Mouse (Mus musculus) spleen, postnatal 36 days (tissue): Measurements from ENCODE around the gene Foxd2.

Experiments
- DNase-seq, 2 experiments: peaks; one replicate each; pipeline ENCODE4 v3.0.0; 2022; ENCODE audit warnings: low spot score in 2 of 2, mixed read lengths in 1 of 2

The Foxd2 gene

DNA sequence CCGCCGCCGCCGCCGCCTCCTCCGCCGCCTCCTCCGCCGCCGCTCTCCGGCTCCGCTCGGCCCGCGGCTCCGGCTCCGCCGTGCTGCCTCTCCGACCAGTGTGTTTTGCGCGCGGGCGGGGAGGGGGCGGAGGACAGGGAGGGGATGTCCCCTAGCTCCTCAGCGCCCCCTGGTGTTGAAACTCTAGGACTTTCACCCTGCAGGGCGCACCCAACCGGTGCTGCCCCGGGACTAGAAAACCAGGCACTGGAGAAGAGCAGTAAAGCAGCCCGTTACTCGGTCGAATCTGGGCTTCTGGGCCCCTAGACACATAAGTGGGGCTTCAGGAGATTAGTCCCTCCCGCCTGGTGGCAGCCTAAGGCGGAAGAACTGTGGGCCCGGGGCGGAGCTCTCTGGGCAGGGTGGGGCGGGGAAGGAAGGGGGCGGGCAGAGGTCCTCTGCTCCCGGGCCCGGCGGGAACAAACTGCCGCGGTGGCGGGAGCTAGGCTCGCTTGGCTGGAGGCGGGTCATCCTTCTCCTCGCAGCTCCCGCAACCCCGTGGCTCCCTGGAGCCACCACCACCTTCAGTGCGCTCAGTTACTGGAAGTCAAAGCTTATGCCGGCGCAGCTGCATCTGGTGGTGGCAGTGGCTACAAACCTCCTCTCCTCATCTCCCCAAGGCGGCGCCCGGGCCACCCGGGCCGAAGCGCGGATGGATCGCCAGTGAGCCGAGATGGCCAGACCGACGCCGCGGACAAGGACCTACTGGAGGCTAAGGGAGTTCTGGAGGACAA lies at the start of gene Foxd2:
Gene Foxd2, minus strand, starts transcription at position 45 of the 773 bp plus-strand sequence.
- peak; percentile 87 to 89 for DNase-seq

DNA sequence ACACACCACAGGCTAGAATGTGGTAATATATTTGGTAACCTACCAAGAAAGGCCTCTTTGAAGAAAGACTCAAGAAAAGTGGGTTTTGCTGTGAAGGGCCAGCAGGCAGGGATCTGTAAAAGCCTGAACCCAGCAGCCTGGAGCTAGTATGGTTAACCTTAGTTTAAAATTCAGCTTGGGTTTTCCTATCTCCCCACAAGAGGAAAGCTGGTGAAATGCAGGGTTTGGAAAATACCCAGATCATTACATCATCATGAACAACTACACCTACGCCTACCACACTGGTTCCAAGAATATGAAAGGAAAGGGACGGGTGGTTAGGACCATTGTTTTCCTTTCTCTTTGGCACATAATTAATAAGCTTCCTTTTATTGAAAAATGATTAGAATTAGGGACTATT lies 49.6 kb upstream of the Foxd2 start:
- no peak for DNase-seq

DNA sequence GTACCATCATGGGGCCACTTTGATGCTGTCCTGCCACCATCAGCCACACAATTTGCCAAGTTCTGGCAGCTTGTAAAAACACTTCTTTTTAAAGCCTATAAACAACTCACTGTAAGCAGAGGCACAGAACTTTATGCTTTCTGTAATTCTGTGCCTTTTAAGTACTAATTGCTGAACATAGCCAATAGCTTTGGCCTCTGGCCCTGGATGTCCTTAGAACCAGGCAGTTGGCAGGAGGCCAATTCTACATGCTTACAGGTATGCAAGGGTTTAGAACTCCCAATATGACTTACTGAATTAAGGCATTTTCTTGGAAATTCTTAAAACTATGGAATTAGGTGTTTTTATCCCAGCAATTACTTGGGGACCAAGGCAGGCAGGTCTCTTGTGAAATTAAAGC lies 48.7 kb upstream of the Foxd2 start:
- no peak for DNase-seq

DNA sequence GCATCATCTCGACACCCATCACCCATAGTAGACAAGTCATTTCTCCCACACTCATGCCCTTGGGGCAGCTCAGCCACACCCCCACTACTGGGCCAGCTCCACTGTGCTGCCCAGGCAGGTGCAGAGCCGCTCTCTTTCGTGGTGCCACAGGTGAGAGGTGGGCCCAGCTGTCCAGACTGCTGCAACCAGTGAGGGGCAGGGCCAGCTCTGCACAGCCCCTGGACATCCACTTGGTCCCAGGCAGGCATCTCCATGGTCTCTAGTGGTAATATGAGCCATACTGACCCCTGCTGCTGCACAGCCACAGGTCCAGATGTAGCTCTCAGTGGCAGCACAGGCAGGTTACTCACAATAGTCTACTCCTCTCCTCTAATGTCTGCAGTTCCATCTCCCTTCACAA lies 44.5 kb upstream of the Foxd2 start:
- DNase-seq, result no peak

DNA sequence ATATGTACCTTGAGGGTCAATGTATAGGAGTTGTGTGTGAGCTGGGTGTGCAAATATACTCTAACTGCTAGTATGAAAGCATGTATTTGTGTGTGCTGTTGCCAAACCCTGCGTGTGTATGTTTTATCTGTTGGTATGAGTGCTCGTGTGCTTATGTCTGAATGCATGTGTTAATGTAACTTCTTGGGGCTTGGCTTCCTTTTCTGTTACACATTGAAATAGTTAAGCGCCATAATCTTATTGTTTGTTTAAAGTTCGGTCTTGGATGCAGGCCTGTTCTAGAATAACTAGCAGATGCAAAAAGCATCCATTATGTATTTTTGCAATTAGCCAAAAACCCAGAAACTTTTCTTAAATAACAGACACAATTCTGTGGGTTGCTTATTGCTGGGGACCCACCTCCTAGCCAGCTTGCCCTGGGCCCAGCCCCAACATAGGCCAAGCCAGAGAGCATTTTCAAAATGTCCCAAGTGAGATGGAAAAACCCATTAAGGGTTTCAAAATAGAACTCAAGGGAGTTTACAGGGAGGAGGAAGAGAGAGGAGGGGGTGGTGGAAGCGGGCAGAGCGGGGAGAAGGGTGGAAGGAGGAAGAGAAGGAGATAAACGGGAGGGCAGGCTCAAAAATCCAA lies 39.3 kb upstream of the Foxd2 start:
- DNase-seq, result no peak

DNA sequence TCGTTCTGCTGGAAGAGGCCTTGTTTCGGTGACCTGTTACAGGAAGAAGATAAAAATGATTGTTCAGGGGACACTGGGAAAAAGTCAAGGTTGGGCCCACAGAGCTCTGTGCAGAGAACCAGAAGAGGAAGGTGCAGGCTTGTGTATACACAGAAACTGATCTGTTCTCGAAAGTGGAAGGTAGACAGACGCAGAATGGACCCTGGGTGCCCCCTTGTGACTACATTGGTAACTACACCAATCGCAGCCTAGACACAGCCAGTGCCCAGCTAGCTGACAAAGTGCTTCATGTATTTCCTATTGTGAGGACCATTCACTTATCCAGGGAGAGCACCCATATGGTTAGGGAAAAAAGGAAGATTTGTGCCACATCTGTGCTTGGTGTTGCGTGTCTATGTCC lies 38.7 kb upstream of the Foxd2 start:
- DNase-seq, result peak; percentile 58 to 65

DNA sequence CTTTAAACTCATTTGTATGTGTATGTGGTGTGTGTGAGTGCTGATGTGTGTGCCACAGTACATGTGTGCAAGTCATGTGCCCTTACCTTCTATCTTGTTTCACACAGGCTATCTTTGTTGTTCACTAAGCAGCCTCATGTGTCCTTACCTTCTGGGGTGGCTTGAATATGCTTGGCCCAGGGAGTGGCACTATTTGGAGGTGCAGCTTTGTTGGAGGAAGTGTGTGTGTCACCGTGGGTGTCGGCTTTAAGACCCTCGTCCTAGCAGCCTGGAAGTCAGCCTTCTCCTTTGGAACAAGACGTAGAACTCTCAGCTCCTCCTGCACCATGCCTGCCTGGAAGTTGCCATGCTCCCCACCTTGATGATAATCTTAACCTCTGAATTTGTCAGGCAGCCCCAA lies 37.7 kb upstream of the Foxd2 start:
- no peak for DNase-seq

DNA sequence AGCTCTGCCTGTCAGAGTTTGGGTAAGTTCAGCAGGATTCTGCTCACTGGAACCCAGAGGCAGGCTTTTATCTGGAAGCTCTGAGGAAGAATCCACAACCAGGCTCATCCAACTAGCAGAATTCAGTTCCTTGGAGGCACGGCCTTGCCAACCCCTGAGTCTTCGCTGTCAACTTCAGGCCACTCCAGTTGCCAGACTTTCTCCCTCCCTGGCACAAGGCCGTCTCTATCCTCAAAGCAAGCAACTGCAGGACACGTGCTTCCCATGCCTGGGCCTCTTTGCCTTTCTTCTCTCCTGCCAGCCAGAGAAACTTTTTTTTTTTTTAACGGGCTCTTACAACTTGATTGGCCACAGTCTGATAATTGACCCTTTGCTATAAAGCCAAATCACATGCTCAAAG lies 36.3 kb upstream of the Foxd2 start:
- DNase-seq, result no peak

DNA sequence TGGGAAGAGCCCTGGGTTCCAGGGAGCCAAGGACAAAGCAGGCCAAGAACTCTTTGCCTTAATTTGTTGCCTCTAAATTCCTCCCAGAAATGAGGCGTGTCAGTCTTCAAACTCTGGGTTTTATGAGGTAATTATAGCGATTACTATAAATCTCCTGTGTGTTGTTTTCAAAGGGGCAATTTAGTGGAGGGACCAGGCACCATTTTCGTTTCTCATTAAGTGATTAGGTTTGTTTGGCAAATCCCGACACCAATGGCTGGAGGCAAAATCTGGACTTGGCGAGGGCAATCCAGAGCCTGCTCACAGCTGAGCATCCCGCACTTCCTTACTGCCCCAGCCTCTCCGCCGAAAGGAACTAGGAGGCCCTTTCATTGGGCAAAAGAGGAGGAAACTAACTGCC lies 33.9 kb upstream of the Foxd2 start:
- DNase-seq, result no peak

DNA sequence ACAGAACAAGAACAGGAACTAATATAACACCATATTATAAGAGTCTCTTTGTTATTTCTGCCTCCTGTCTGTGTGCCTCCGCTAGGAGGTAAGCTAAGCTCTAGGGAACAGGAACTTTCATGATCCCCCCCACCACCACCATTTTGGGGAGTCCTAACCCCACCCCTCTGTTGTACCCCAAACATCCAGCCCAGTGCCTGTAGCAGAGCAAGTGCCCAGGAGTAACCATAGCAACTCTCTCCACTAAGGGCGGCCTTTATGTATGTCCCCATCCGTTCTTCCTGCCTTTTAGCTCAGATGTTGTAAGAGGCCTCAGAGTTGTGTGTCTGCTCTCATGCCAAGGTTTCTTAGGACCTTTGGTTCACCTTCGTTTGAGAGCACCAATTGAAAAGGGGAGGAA lies 33.4 kb upstream of the Foxd2 start:
- no peak for DNase-seq

DNA sequence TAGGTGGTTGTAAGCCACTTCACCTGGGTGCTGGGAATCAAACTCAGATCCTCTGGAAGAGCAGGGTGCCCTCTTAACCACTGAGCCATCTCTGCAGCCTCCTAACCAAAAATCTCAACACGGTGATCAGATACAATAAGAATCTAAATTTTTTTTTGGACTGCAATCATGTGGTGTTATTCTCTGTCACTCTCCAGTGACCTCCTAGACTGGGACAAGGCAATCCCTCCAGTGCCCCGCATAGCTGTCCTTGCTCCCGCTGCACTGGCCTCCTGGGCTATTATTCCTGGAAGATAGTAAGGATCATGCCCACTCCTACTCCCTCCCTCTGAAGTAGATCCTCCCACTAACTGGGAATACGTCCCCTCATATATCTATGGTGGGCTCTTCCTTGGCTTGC lies 32.6 kb upstream of the Foxd2 start:
- no peak for DNase-seq

DNA sequence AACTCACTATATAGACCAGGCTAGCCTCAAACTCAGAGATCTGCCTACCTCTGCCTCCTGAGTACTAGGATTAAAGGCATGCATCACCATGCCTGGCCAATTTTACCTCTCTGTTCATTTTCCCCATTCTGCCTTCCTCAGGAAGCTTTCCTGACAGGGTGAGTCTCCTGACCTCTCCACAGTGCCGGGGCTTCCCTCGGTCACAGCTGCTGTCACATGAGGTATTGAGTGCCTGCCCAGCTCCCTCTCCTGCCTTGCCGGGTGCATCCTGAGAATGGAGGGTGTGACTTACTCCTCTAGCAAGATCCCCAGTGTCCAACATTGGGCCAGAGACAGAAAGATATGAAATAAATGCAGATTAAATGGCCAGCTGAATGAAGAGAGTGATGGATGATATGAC lies 29.6 kb upstream of the Foxd2 start:
- DNase-seq, result no peak

DNA sequence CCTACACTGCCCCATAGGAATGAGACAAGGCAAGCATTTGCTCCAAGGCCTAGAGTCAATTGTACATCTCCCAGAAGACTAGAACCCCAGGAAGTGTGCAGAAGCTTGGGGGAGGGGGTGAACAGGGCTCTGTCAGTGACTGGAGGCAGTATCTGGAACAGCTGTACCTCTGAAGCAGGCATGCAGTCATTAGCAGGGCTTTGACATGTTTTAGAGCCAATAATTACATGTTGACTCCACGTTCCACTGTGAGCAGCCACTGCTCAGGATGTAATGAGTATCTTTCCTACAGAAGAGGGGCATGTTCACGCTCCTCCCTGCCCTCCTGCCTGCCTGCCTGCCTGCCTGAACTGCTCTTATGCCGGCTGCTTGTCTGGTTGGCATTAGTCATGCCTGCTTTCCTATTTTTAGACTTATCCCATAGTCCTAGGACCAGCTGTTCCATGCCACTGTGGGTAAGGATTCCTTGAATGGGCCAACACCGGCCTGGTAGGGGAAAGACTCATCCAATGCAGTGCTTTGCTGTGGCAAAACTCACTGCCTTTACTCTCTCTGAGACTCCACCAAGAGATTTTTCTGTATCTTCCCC lies 28.9 kb upstream of the Foxd2 start:
- no peak for DNase-seq

DNA sequence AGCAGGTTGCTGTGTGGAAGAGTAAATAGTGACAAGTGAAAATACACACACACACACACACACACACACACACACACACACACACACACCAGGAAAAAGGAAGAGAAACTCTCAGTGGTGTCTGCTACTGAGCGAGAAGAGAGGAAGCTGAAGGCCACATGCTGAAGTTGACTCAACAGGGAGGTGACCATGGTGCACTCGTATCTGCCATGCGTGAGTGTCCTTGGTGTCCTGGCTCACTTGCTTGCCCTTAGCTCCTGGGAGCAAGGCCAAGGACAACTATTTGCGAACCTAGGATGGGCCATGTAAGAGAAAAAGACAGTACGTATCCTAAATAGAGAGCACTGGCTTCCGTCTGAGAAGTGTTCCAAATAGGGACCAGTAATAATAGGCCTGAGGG lies 25.5 kb upstream of the Foxd2 start:
- DNase-seq, result peak in 1 of 2 experiments; percentile 29

DNA sequence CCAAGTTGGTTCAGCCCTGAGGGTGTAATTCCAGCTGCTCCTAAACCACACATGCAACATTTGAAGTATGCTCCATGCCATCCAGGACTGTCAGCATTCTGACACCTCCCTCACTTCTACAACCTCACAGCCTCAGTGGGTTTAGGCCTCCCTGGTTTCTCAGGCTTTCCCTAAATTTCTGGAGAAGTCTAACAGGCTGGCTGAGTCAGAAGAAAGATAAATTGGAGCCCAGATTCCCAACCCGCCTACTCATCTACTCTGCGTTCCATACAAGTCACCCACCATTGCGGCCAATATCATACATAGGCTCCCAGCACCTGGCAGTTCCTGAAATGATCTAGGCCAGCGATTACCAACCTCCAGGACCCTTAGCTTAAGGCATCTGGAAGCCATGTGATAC lies 24.1 kb upstream of the Foxd2 start:
- DNase-seq, result no peak

DNA sequence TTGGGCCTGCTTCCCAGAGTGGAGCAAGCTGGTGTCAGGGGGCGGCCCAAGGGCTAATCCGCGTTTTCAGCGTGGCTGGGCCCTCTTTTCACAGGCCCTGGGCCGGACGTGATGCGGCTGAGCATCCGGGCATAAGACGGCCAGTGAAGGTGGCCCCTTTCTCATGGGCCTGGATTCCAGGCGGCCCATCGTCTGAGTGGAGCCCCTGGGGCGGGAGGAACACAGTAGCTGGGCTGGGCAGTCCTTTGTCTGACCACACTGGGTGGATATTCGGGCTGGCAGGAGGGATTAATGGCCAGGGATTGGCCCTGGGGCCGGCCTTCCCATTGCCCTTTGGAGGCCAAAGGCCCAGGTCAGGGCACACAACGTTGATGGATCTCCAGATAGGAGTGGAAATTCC lies 20.5 kb upstream of the Foxd2 start:
- no peak for DNase-seq

DNA sequence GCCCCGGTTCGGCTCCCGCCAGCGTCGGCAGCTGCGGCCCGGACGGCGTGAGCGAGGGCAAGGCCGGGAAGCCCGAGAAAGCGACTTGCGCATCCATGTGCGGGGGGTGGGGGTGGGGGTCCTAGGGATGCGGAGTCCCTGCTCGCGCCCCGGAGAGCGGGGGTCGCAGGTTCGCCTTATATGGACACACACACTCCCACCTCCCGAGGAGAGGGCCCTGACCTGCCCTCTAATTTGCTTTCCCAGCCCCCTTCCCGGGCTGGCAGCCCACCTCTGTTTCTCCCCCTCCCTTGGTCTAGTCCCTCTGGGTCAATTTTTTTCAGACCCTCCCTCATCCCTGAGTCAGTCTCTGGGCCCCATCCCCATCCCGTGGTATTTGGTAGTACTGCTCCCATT lies 17.2 kb upstream of the Foxd2 start, which contains the start of gene Foxe3:
Gene Foxe3, minus strand, starts transcription at position 97 of the 396 bp plus-strand sequence.
- no peak for DNase-seq

DNA sequence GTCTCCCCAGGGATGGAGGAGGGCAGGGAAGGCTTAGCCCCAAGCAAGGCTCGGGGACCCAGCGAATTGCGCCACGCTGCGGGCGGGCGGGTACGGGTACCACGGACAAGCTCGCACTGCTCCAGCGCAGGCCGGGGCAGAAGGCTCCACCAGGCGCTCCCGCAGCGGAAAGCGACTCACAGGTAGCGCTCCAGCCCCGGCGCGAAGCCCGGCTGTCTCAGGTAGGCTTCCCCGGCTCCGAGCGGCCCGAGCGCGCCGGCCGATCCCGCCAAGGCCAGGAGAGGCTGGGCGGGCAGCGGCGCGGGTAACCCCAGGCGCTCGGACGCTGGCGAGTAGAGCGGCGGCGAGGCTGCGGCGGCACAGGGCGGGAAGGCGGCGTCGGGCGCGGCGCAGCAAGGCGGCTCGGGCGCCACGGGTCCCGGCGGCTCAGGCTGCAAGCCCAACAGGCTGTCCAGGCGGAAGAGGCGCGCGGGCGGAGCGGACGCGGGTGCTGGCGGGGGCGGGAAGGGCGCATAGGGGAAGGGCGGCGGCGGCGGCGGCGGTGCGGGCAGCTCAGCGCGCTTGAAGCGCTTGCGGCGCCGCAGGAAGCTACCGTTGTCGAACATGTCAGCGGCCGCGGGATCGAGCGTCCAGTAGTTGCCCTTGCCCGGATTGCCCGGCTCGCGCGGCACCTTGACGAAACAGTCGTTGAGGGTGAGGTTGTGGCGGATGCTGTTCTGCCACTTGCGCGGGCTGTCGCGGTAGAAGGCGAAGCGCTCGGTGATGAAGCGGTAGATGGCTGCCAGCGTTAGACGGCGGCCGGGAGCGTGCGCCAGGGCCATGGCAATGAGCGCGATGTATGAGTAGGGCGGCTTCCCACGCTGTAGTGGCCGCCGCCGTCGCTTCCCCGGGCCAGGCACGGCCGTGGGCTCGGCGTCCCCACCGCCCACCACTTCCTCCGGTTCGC lies 16.6 kb upstream of the Foxd2 start:
- no peak for DNase-seq

DNA sequence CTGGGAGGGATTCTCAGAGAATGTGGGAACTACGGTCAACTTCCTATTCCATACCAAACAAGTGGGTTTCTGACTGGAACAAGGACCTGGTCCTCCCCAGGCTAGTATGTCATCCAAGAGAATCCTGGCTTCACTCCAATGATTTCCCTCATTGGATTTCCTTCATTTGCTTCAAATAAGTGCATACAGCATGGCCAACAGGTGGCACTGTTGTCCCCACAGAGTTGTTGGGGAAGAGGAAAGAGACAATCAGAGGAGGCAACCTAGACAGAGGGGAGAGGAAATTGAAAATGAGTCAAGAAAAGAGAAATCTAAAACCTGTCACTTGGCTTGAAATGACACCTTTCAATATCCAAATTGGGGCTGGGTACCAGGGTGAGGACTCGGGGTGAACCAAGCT lies 8.4 kb upstream of the Foxd2 start:
- DNase-seq, result peak in 1 of 2 experiments; percentile 21

DNA sequence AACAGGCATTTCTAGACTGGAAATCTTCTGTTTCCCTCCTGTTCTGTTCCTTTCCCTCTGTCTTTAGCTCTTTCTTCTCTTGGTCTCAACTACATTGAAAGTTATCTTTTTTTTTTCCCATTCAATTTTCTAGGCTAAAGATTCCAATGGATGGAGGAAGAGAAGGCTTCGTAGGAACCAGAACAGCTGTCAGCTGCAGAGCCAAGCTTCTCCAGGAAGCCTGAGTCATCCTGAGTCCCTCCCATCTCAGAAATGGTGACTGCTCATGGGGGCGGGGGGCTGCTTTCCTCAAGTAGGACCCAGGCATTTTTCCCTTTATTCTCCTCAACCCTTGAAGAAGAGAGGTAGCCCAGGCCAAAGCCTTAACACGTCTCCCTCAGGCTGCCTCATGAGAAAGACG lies 7.4 kb upstream of the Foxd2 start:
- DNase-seq, result no peak

DNA sequence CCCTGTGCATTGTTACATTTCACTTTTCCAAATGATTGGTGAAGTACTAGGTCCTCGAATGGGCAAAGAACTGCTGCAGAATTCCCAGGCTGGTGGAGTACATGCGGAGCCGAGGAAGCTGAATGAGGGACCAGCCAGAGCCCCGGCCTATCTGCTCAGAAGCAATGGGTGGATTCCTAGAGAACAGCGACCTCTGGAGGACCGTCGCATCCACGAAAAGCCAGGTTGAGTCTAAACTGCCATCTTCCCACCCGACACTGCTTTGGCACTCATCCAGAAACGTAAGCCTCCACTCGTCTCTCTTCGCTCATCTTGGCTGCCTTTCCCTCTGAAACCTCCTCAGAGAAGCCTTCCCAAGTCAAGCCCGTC lies 4.9 kb upstream of the Foxd2 start:
- DNase-seq, result peak in 1 of 2 experiments; percentile 24
